Mouse (Mus musculus) hindbrain, embryonic 12.5 days (tissue): ENCODE measurements around the gene Atrip. TPM values are rescaled to one million over a fixed set of nuclear protein-coding genes. Genes with fewer than 3 reads are reported as not detected.

Experiments
- ATAC-seq: fragments of 200-750 bp; cut with Nextera tagmentation; 2 replicates; pipeline ENCODE4 v1.8.0; 2017; ENCODE audit warnings: moderate TSS enrichment; ENCODE audit not compliant: low FRiP score
- H3K27ac ChIP-seq: fragments of 300-500 bp; sonication (generic); 2 replicates; pipeline ENCODE4 v1.5.1; 2016; ENCODE audit warnings: mild to moderate bottlenecking
- H3K27me3 ChIP-seq: fragments of 300-500 bp; sonication (generic); 2 replicates; pipeline ENCODE4 v1.6.1; 2016; ENCODE audit warnings: mild to moderate bottlenecking
- H3K36me3 ChIP-seq: fragments of 300-500 bp; sonication (generic); 2 replicates; pipeline ENCODE4 v1.6.1; 2016; ENCODE audit warnings: mild to moderate bottlenecking
- H3K4me1 ChIP-seq: fragments of 300-500 bp; sonication (generic); 2 replicates; pipeline ENCODE4 v1.6.1; 2016
- H3K4me2 ChIP-seq: fragments of 300-500 bp; sonication (generic); replicated peaks from 2 replicates; pipeline ENCODE4 v1.6.1; 2016; ENCODE audit warnings: mild to moderate bottlenecking
- H3K4me3 ChIP-seq: fragments of 300-500 bp; sonication (generic); 2 replicates; pipeline ENCODE4 v1.5.1; 2016; ENCODE audit warnings: mild to moderate bottlenecking
- H3K9ac ChIP-seq: fragments of 300-500 bp; sonication (generic); 2 replicates; pipeline ENCODE4 v1.6.1; 2016; ENCODE audit warnings: mild to moderate bottlenecking, moderate library complexity
- H3K9me3 ChIP-seq: fragments of 300-500 bp; sonication (generic); replicated peaks from 2 replicates; pipeline ENCODE4 v1.6.1; 2016; ENCODE audit warnings: mild to moderate bottlenecking
- WGBS: fragments of 180-500 bp; shearing (Covaris S2); methylation state at CpG from one replicate; pipeline ENCODE4 v1.1.7; 2016; 5-methylcytosine and 5-hydroxymethylcytosine counted together
- polyA plus RNA-seq: library from polyadenylated mRNA; unstranded; fragments of >200 nt; fragmentation: Nextera tagmentation; extraction: Ambion mirVana; gene quantifications from 2 replicates; pipeline ENCODE4 v1.2.1, GENCODE M21; 2016

The Atrip gene
- polyA plus RNA-seq, 1 experiment from 2014 or later, result 29.3 TPM

DNA sequence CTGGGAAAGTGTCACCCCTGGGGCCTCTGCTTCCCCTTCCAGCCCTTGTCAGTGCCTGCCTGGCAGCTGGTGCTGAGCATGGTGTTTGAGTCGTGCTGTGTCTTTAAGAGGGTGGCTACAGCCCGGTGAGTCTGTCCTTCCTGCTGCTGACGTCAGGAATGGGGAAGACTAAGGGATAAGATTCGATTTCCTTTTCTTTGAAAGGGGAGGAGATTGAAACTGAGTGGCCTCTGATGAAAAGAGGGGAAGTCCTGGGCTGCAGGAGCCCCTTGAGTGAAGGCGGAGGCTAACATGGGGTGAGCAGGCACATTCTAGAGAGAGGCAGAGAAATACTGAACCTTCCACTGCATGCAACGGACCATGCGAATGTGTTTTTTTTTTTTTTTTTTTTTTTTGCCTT is 19.2 kb downstream of the Atrip start:
- H3K9ac ChIP-seq, result peak overlapping the region; percentile 43
- H3K9me3 ChIP-seq, result no peaks in the 10 kb centered on the region
- peaks cover 29% of the 10 kb centered on the region for H3K36me3 ChIP-seq
- peaks cover 21% of the 10 kb centered on the region for H3K4me1 ChIP-seq
- no peaks in the 10 kb centered on the region for H3K27me3 ChIP-seq
- peak overlapping the region; percentile 78 for H3K27ac ChIP-seq
- ATAC-seq, result peak; percentile 49
- peak overlapping the region; percentile 43 for H3K4me2 ChIP-seq
- WGBS, result 4% methylated on average over 5 of the region's 7 CpGs
- peak overlapping the region; percentile 28 for H3K4me3 ChIP-seq

DNA sequence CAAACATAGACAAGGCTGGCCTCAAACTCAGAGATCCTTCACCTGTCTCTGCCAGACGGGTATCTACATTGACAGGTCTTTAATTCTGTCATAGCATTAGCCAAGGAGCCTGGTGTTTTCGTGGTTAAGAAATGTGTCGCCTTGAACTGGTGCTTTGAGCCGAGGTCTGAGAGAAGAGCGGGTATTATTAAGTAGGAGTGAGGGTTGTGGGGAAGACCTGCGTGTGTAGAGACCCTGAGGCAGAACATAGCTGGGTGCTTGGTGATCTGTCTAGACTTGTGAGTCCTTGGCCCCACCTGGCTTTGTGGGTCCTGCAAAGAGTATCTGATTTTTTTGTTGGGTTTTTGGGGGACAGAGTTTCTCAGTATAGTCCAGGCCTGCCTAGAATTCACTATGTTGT is 20.1 kb downstream of the Atrip start:
- 80% methylated on average over 6 of the region's 6 CpGs for WGBS
- no peak overlapping the region for H3K27ac ChIP-seq
- no peaks in the 10 kb centered on the region for H3K27me3 ChIP-seq
- H3K4me1 ChIP-seq, result peaks cover 14% of the 10 kb centered on the region
- ATAC-seq, result no peak
- no peak overlapping the region for H3K9ac ChIP-seq
- H3K9me3 ChIP-seq, result no peaks in the 10 kb centered on the region
- peaks cover 29% of the 10 kb centered on the region for H3K36me3 ChIP-seq
- no peak overlapping the region for H3K4me2 ChIP-seq
- no peak overlapping the region for H3K4me3 ChIP-seq

- no peak for ATAC-seq
- peaks cover 12% of the 10 kb centered on the region for H3K4me1 ChIP-seq
- peaks cover 25% of the 10 kb centered on the region for H3K36me3 ChIP-seq
- H3K9ac ChIP-seq, result no peak overlapping the region
- no peaks in the 10 kb centered on the region for H3K9me3 ChIP-seq
- no peak overlapping the region for H3K4me3 ChIP-seq
- no peaks in the 10 kb centered on the region for H3K27me3 ChIP-seq
- 76% methylated on average over 3 of the region's 3 CpGs for WGBS
- H3K4me2 ChIP-seq, result no peak overlapping the region
- no peak overlapping the region for H3K27ac ChIP-seq
Measured at GRCm38 (mm10) chr9:109053366-109053765, 20.6 kb downstream of the Atrip start.

GRCm38 (mm10) chr9:109052490-109053260 is 21.2 kb downstream of the Atrip start:
- 86% methylated on average over 9 of the region's 9 CpGs for WGBS
- H3K4me3 ChIP-seq, result no peak overlapping the region
- H3K36me3 ChIP-seq, result peaks cover 18% of the 10 kb centered on the region
- H3K4me1 ChIP-seq, result peaks cover 12% of the 10 kb centered on the region
- no peaks in the 10 kb centered on the region for H3K27me3 ChIP-seq
- H3K9ac ChIP-seq, result no peak overlapping the region
- no peak overlapping the region for H3K27ac ChIP-seq
- no peaks in the 10 kb centered on the region for H3K9me3 ChIP-seq
- ATAC-seq, result no peak
- no peak overlapping the region for H3K4me2 ChIP-seq

- Histone ChIP-seq H3K9ac (no peak overlapping the region), H3K27ac (no peak overlapping the region), H3K4me3 (no peak overlapping the region), H3K36me3 (peaks cover 10% of the 10 kb centered on the region), H3K9me3 (no peaks in the 10 kb centered on the region), H3K27me3 (no peaks in the 10 kb centered on the region), H3K4me2 (no peak overlapping the region), H3K4me1 (peaks cover 12% of the 10 kb centered on the region)
- no peak for ATAC-seq
- 91% methylated on average over 10 of the region's 10 CpGs for WGBS
Measured at GRCm38 (mm10) chr9:109051651-109052489, 22.1 kb downstream of the Atrip start.

GRCm38 (mm10) chr9:109051011-109051501 is 22.9 kb downstream of the Atrip start:
- Histone ChIP-seq H3K27me3 (no peaks in the 10 kb centered on the region), H3K4me1 (peaks cover 12% of the 10 kb centered on the region), H3K4me3 (no peak overlapping the region), H3K9me3 (no peaks in the 10 kb centered on the region), H3K27ac (no peak overlapping the region), H3K4me2 (no peak overlapping the region), H3K36me3 (0 out of 2 replicates have a peak, but pooled peaks cover 2% of the 10 kb centered on the region), H3K9ac (no peak overlapping the region)
- no peak for ATAC-seq
- WGBS, result 90% methylated on average over 13 of the region's 13 CpGs

- no peaks in the 10 kb centered on the region for H3K27me3 ChIP-seq
- H3K27ac ChIP-seq, result no peak overlapping the region
- no peaks in the 10 kb centered on the region for H3K9me3 ChIP-seq
- ATAC-seq, result no peak
- no peak overlapping the region for H3K9ac ChIP-seq
- WGBS, result 81% methylated on average over 3 of the region's 3 CpGs
- H3K4me3 ChIP-seq, result no peak overlapping the region
- no peak overlapping the region for H3K4me2 ChIP-seq
- H3K36me3 ChIP-seq, result no peaks in the 10 kb centered on the region
- H3K4me1 ChIP-seq, result peaks cover 12% of the 10 kb centered on the region
Measured at GRCm38 (mm10) chr9:109050674-109050997, 23.3 kb downstream of the Atrip start.

- 82% methylated on average over 9 of the region's 9 CpGs for WGBS
- no peaks in the 10 kb centered on the region for H3K9me3 ChIP-seq
- no peaks in the 10 kb centered on the region for H3K27me3 ChIP-seq
- peaks cover 7% of the 10 kb centered on the region for H3K4me1 ChIP-seq
- no peak overlapping the region for H3K4me3 ChIP-seq
- no peak overlapping the region for H3K9ac ChIP-seq
- H3K4me2 ChIP-seq, result no peak overlapping the region
- no peak overlapping the region for H3K27ac ChIP-seq
- no peaks in the 10 kb centered on the region for H3K36me3 ChIP-seq
- no peak for ATAC-seq
Measured at GRCm38 (mm10) chr9:109049996-109050673, 23.8 kb downstream of the Atrip start.

- no peak overlapping the region for H3K4me3 ChIP-seq
- 80% methylated on average over 7 of the region's 7 CpGs for WGBS
- H3K36me3 ChIP-seq, result no peaks in the 10 kb centered on the region
- H3K4me2 ChIP-seq, result no peak overlapping the region
- peaks cover 1% of the 10 kb centered on the region for H3K4me1 ChIP-seq
- no peaks in the 10 kb centered on the region for H3K9me3 ChIP-seq
- no peak overlapping the region for H3K9ac ChIP-seq
- no peak for ATAC-seq
- no peak overlapping the region for H3K27ac ChIP-seq
- no peaks in the 10 kb centered on the region for H3K27me3 ChIP-seq
Measured at GRCm38 (mm10) chr9:109049316-109049715, 24.6 kb downstream of the Atrip start.

DNA sequence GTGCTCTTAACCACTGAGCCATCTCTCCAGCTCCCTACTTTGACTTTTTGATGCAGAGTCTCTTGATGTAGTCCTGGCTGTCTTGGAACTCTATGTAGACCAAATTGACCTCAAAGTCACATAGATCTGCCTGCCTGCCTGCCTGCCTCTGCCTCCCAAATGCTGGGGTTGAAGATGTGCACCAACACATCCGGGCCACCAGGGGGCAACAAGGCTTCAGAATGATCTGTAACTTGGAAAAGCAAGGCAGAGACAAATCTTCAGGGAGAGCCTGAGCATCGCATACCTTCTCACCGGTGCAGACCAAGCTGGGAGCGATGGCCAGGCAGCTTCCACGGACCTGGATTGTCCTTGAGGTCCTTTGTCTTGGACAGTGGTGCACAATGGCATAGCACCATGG is 27.6 kb downstream of the Atrip start:
- Histone ChIP-seq H3K36me3 (no peaks in the 10 kb centered on the region), H3K4me3 (no peak overlapping the region), H3K9ac (no peak overlapping the region), H3K27me3 (no peaks in the 10 kb centered on the region), H3K27ac (no peak overlapping the region), H3K4me1 (no peaks in the 10 kb centered on the region), H3K9me3 (no peaks in the 10 kb centered on the region), H3K4me2 (no peak overlapping the region)
- ATAC-seq, result no peak
- WGBS, result 30% methylated on average over 5 of the region's 5 CpGs

GRCm38 (mm10) chr9:109041351-109041750 is 32.6 kb downstream of the Atrip start:
- Histone ChIP-seq H3K27ac (no peak overlapping the region), H3K9ac (no peak overlapping the region), H3K9me3 (no peaks in the 10 kb centered on the region), H3K27me3 (no peaks in the 10 kb centered on the region), H3K4me1 (peaks cover 11% of the 10 kb centered on the region), H3K4me3 (no peak overlapping the region), H3K4me2 (no peak overlapping the region), H3K36me3 (no peaks in the 10 kb centered on the region)
- ATAC-seq, result no peak
- WGBS, result 73% methylated on average over 7 of the region's 7 CpGs

DNA sequence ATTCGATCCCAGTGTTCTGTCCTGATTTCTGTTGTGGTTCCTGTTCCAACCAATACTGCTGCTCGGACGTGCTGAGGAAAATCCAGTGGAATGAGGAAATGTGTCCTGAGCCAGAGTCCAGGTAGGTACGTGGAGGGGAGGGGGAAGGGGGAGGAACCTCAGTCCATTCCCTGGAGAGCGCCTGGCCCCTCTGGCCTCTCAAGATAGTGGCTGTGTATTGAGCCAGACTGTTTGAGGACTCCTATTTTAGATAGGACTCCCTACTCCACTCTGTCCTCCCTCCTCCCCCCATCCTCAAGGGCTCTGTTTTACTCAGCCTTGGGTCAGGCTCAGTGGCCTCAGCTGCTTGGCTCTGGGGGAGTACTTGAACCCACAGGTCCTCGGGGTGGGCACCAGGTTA is 33.0 kb downstream of the Atrip start:
- no peak for ATAC-seq
- no peaks in the 10 kb centered on the region for H3K27me3 ChIP-seq
- no peaks in the 10 kb centered on the region for H3K36me3 ChIP-seq
- H3K9ac ChIP-seq, result no peak overlapping the region
- peaks cover 11% of the 10 kb centered on the region for H3K4me1 ChIP-seq
- no peak overlapping the region for H3K4me2 ChIP-seq
- 75% methylated on average over 6 of the region's 6 CpGs for WGBS
- no peaks in the 10 kb centered on the region for H3K9me3 ChIP-seq
- H3K4me3 ChIP-seq, result no peak overlapping the region
- H3K27ac ChIP-seq, result no peak overlapping the region
